Mouse (Mus musculus) MEL-GATA-1-ER (cell line): ENCODE measurements at regions not wholly inside any gene's neighbourhood (a gene's known extent, or its start where the extent isn't known, plus 50 kb on each side); places are given as distances from the start of the nearest gene placed in this dataset.

Experiments
- DNase-seq: peaks from one replicate; pipeline ENCODE4 v3.0.0-alpha.2; 2012; ENCODE audit warnings: low read depth; ENCODE audit errors: extremely low read depth

- no peak for DNase-seq
Measured at GRCm38 (mm10) chr5:14309981-14310380, 204.7 kb upstream of the Pclo start.

- no peak for DNase-seq
Measured at GRCm38 (mm10) chr5:14311729-14312128, 203.0 kb upstream of the Pclo start.

GRCm38 (mm10) chr5:14320216-14320615, 194.5 kb upstream of the Pclo start:
- no peak for DNase-seq

DNA sequence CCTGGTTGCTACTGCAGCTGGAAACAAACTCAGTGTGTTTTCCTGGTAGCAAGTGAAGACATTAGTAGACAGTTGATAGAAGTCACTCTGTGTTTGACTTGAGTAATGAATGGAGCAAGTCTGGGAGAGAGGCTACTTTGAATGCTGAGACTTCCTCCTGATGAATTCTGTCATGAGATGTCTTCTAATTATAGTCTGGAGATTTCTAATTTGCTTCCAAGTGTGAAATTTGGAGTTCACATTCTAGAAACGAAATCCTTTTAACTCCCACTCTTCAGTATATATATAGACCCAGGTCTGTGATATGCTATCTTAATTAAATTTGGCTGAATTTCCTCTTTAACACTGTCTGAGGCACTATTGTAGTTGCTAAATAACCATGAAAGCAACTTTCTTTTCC, 192.7 kb upstream of the Pclo start:
- no peak for DNase-seq

DNA sequence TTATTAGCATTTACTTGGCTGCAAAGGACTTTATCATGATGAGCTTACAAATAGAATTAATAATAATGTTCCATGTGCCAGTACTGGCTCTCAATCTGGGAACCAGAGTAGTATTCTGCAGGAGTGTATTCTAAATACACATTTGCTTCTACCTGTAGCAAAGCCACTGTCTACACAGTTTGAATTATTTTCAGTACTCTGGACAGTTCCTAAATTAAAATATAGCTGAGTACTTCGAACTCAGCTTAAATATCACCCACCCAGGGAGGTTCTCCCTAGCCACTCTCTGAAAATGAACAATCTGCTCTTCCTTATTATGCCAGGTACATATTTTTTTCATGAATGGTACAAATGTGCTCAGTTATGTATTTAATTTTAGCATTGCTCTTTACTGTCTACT, 154.3 kb upstream of the Pclo start:
- DNase-seq, result peak; percentile 4

- peak; percentile 33 for DNase-seq
Measured at GRCm38 (mm10) chr5:14389184-14389890, 125.4 kb upstream of the Pclo start.

GRCm38 (mm10) chr5:14391793-14392192, 122.9 kb upstream of the Pclo start:
- no peak for DNase-seq

GRCm38 (mm10) chr5:14403381-14403780, 111.3 kb upstream of the Pclo start:
- DNase-seq, result peak; percentile 43

- DNase-seq, result no peak
Measured at GRCm38 (mm10) chr5:14404344-14404743, 110.4 kb upstream of the Pclo start.

- no peak for DNase-seq
Measured at GRCm38 (mm10) chr5:14415234-14415862, 99.4 kb upstream of the Pclo start.

- no peak for DNase-seq
Measured at GRCm38 (mm10) chr5:14453082-14453481, 61.6 kb upstream of the Pclo start.
